Mouse (Mus musculus): ENCODE measurements around the gene Arnt2. TPM values are rescaled to one million over a fixed set of nuclear protein-coding genes. Genes with fewer than 3 reads are reported as not detected.

Arnt2 gene
- polyA plus RNA-seq, 1 experiment from 2014 or later, result 27.9 TPM

DNA sequence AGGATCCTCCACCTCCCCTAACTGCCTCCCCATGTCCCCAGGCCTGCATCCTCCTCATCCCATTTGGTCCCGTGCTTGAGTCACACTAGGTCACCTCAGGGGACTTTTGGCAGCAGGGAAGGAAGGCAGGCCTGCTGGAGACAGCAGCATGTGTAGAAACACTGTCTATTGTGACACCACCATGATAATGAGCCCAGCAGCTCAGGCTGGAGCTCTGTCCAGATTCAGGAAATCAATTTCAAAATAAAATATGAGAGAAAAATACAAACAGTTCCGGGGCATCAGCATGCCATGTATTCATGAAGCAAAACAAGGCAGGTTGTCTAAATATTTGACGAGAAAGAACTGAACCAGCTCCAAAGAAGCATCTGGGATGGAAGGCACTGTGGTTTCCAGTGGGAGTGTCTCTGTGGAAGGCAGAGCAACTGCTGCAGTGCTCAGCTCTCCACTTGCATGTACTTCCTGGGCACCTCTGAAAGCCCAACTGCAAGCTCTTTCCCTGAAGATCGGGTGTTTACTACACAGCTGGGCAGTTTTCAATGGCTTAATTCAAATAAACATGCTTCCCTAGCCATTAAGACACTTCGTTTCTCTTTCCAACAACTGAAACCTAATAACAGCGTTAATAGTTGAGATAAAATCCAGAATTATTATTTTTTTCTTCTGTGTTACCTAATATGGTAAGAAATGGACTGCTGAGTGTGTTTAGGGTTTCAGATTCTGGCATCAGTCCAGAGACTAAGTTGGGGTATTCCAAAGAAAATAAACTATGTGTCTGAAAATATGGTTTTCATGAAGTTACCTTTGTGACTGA is 74.0 kb downstream of the Arnt2 start:
- H3K4me3 ChIP-seq, result no peak overlapping the region
- H3K27me3 ChIP-seq (ENCODE audit: poor library complexity, severe bottlenecking), result no peaks in the 10 kb centered on the region
- peaks cover 59% of the 10 kb centered on the region for H3K36me3 ChIP-seq (replicated peaks)
- WGBS, result 86% methylated on average over 6 of the region's 6 CpGs
- H3K4me1 ChIP-seq, result peaks cover 12% of the 10 kb centered on the region; the same call in 1 of the 2 replicates
- DNase-seq (ENCODE audit: extremely low spot score, low spot score), result no peak
- no peak overlapping the region for H3K27ac ChIP-seq
- no peaks in the 10 kb centered on the region for H3K9me3 ChIP-seq

DNA sequence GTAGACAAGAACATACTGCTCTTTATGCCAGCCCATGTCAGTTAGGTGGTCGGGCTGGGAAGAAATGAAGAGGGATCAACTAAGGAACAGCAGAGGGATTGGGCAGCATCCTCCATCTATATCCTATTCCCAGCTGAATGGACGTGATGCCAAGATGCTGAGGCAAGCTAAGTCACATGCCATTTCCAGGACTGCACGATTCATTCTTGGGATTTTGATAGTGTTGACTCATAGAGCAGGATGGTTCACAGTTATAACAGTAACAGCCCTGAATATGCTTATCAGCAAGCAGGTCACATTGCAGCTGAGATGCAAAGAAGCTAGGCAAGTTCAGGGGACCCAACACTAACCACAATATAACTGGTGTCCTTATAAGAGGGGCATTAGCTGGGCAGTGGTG is 76.0 kb downstream of the Arnt2 start:
- 90% methylated on average over 3 of the region's 3 CpGs for WGBS
- H3K9me3 ChIP-seq, result no peaks in the 10 kb centered on the region
- H3K27ac ChIP-seq, result no peak overlapping the region
- no peak for DNase-seq (ENCODE audit: extremely low spot score, low spot score)
- H3K4me1 ChIP-seq, result peaks cover 21% of the 10 kb centered on the region
- H3K4me3 ChIP-seq, result no peak overlapping the region
- H3K36me3 ChIP-seq (replicated peaks), result peaks cover 51% of the 10 kb centered on the region
- no peaks in the 10 kb centered on the region for H3K27me3 ChIP-seq (ENCODE audit: poor library complexity, severe bottlenecking)

DNA sequence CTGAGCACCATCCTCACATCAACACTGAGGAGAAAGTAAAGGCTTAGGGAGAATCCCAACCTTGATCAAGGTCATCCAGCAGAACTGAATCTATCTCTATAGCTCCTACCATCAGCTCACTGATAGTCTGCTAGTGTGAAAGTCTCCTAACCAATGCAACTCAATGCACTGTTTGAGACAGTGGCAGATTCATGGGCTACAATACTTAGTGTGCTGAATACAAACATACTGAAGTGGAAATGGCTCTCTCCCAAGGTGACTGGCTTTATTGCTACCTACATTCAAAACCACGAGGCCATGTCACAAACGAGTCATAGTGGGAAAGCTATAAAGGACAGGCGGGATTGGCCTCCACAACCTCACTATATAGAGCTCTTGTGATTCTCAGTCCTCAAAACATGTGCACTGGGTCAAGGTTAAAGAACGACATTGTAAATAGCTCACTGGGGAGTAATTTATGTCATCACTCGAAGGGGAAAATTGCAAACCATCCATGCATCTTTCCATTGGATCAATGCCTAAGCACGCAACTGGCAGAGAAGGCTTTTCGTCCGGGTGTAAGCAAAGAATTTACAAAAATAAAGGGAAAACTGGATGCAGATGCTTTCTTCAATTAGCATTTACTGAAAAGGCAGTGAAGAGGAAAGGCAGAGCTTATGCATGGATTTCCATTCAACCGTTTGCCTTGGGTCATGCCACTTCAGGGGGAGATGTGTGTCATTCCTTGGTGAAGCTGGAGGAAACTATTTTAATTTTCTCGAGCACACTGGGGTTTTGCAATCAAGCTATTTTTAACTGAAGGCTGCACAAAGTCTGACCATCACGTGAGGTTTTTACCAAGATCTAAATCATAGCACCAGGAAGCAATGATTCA is 77.4 kb downstream of the Arnt2 start:
- no peaks in the 10 kb centered on the region for H3K27me3 ChIP-seq (ENCODE audit: poor library complexity, severe bottlenecking)
- no peak overlapping the region for H3K27ac ChIP-seq
- peaks cover 26% of the 10 kb centered on the region for H3K4me1 ChIP-seq
- no peak for DNase-seq (ENCODE audit: extremely low spot score, low spot score)
- no peaks in the 10 kb centered on the region for H3K9me3 ChIP-seq
- peaks cover 52% of the 10 kb centered on the region for H3K36me3 ChIP-seq (replicated peaks)
- WGBS, result 80% methylated on average over 11 of the region's 11 CpGs
- no peak overlapping the region for H3K4me3 ChIP-seq

DNA sequence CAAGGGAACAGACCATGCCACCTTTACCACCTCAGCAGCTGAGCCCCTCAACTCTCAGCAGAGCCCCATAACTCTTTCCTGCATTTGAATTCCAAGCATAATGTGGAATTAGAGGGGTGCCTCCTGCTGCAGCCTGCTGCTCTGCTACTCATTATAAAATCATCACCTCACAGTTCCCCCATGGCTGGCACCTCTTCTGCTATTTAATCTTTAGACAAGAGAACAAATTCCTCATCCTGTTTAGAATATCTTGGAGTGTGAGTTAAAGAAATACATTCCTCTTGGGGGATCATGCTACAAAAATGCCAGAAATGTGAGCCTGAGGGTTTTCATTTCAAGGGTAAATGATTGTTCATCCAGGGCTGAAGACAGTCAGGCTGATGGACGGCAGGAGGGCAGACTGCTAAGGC is 80.8 kb downstream of the Arnt2 start:
- H3K27ac ChIP-seq, result peak overlapping the region; percentile 54; the same call in 1 of the 2 replicates
- no peaks in the 10 kb centered on the region for H3K27me3 ChIP-seq (ENCODE audit: poor library complexity, severe bottlenecking)
- no peak overlapping the region for H3K4me3 ChIP-seq
- no peaks in the 10 kb centered on the region for H3K9me3 ChIP-seq
- 40% methylated on average over 1 of the region's 1 CpGs for WGBS
- no peak for DNase-seq (ENCODE audit: extremely low spot score, low spot score)
- peaks cover 64% of the 10 kb centered on the region for H3K36me3 ChIP-seq (replicated peaks)
- peaks cover 26% of the 10 kb centered on the region for H3K4me1 ChIP-seq

DNA sequence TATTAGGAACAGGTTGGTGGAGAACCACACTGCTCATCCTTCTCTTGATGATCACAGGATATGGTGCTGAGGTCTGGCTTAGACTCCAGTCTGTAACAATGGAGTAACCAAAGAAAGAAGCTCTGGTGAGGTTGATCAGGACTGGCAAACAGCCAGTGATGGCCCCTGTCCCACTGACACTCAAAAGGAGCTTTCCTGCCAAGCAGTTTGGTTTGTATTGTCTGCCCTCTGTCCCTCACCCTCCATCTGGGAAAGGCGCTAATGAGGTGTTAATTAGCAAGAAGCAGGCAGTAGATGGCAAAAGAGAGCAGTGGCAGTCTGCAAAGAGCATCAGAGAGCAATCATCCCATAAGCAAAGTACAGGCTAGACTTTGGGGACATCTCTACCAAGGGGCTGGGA is 81.2 kb downstream of the Arnt2 start:
- Histone ChIP-seq H3K4me3 (no peak overlapping the region), H3K36me3 (replicated peaks) (peaks cover 64% of the 10 kb centered on the region), H3K27ac (peak overlapping the region; percentile 54; the same call in 1 of the 2 replicates), H3K9me3 (no peaks in the 10 kb centered on the region), H3K27me3 (ENCODE audit: poor library complexity, severe bottlenecking) (no peaks in the 10 kb centered on the region), H3K4me1 (peaks cover 26% of the 10 kb centered on the region)
- DNase-seq (ENCODE audit: extremely low spot score, low spot score), result no peak
- WGBS, result 58% methylated on average over 1 of the region's 1 CpGs

DNA sequence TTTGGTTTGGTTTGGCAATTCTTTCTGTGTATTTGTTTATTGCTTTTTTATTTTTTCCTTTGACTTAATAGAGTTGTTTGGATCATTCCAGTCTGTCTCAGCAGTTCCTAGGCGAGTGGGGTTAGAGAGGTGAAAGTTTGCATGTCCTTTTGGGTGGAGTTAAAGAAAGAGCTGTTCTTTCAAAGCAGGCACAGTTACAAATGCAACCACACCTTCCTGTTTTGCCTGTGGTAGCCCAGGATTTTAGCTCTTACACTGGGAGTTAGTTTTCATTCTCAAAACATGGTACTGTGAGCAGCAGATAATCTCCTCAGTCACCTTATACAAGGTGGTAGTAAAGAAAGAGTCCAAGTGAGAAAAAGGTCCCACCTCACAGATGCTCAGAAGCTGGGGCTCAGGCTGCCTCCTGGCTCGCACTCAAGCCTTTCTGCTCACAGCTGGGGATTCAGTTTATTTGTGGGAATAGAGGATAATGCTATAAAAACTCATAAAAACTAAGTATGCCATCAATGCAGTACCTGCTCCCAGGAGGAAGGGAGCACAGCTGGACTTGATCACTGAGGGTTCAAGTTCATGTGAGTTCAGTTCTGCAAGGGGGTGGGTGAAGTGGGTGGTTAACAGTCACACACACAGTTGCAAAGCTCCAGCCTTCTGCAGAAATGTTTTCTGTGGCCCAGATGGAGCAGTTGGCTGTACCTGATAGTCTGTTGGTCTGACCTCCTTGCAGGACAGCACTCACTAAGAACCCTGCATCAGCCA is 84.2 kb downstream of the Arnt2 start:
- no peak overlapping the region for H3K27ac ChIP-seq
- no peaks in the 10 kb centered on the region for H3K27me3 ChIP-seq (ENCODE audit: poor library complexity, severe bottlenecking)
- peaks cover 14% of the 10 kb centered on the region for H3K4me1 ChIP-seq
- no peaks in the 10 kb centered on the region for H3K9me3 ChIP-seq
- DNase-seq (ENCODE audit: extremely low spot score, low spot score), result no peak
- H3K4me3 ChIP-seq, result no peak overlapping the region
- peaks cover 44% of the 10 kb centered on the region for H3K36me3 ChIP-seq (replicated peaks)
- WGBS, result 90% methylated on average over 2 of the region's 2 CpGs

DNA sequence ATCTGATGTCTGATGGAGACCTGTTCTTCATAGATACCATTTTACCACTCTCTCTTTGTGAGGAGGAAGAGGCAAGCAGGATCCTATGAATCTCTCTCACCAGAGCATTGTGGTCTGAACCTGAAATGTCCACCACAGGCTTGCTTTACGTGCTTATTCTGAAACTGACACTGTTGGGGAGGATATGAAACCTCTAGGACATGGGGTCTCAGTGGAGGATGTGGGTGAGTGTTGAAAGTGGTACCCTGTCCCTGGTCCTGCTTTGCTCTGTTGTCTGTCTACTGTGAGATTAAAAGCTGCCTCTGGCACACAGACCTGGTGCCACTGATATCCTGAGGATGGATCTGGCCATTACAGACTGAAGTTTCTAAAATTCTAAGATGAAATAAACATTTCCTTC is 88.4 kb downstream of the Arnt2 start:
- Histone ChIP-seq H3K27ac (no peak overlapping the region), H3K4me1 (no peaks in the 10 kb centered on the region), H3K9me3 (no peaks in the 10 kb centered on the region), H3K27me3 (ENCODE audit: poor library complexity, severe bottlenecking) (no peaks in the 10 kb centered on the region), H3K36me3 (replicated peaks) (peaks cover 37% of the 10 kb centered on the region; the same call in 1 of the 2 replicates), H3K4me3 (no peak overlapping the region)
- 85% methylated on average over 1 of the region's 1 CpGs for WGBS
- no peak for DNase-seq (ENCODE audit: extremely low spot score, low spot score)

DNA sequence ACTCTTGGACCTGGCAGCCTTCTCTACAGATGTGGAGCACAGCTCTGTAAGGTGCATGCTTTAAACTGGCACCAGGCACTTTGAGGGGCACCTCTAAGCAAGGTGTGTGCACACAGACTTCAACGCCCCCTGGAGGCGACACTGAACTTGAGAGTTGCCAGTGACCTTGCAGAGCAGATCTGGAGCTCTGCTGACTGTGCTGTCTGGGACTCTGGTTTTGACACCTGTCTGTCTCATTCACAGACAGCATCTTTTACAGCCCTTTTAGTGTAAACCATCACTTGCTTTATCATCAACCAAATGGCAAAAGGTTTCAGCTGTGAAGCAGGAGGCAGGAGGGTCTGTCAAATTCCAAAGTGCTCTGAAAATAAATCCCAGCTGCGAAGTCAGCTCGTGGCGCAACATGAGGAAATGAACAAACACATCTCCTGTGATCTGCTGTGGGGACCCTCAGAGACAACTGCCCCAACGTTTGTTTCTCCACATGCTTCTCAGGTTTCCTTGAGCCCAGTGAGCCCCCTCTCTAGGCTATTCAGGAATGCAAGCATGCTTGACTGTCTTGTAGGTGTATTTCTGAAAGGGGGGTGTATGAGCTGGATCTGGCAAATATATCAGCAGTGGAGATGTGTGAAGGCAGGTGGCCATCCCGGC is 94.5 kb downstream of the Arnt2 start:
- H3K27me3 ChIP-seq (ENCODE audit: poor library complexity, severe bottlenecking), result no peaks in the 10 kb centered on the region
- no peak overlapping the region for H3K4me3 ChIP-seq
- no peaks in the 10 kb centered on the region for H3K9me3 ChIP-seq
- no peak overlapping the region for H3K27ac ChIP-seq
- WGBS, result 66% methylated on average over 7 of the region's 7 CpGs
- no peak for DNase-seq (ENCODE audit: extremely low spot score, low spot score)
- peaks cover 39% of the 10 kb centered on the region for H3K36me3 ChIP-seq (replicated peaks)
- H3K4me1 ChIP-seq, result 0 out of 2 replicates have a peak, but pooled peaks cover 5% of the 10 kb centered on the region

DNA sequence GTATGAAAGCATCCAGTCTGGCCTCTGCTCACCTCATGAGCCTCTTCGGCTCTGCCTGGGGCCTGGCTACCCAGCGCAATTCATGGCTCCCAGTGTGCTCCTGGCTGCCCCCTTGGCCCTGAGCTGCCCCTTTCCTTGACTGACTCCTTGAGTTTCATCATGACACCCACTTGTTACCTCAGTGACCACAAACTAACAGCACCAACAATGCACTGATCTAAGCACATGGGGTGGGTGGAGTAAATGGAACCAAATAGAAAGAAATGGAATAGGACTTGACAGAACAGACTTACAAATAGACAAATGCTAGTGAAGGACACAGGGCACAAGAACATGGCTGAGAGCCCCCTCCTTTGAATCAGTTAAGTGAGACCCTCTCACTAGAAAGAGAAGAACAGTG is 95.2 kb downstream of the Arnt2 start:
- 93% methylated on average over 2 of the region's 2 CpGs for WGBS
- H3K27me3 ChIP-seq (ENCODE audit: poor library complexity, severe bottlenecking), result no peaks in the 10 kb centered on the region
- no peak overlapping the region for H3K27ac ChIP-seq
- H3K36me3 ChIP-seq (replicated peaks), result peaks cover 40% of the 10 kb centered on the region
- no peaks in the 10 kb centered on the region for H3K9me3 ChIP-seq
- H3K4me1 ChIP-seq, result 0 out of 2 replicates have a peak, but pooled peaks cover 5% of the 10 kb centered on the region
- no peak for DNase-seq (ENCODE audit: extremely low spot score, low spot score)
- H3K4me3 ChIP-seq, result no peak overlapping the region

DNA sequence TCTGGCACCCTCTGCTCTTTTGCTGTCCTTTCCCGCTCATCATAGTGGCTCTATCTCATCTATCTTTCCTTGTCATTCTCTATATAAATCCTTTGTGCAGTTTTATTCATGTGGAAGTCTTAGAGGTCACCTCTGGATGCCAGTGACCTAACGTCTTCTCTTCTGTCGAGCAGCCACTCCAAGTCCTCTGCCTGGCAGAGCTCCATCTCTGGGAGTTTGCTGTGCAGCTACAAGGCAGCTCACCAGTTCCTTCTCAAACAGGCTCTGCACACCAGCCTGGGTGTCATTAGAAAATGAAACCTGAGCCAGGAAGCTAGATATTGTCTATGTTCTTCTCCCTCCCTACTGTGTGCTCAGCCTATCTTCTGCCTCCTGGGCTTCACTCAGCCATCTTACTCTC is 98.4 kb downstream of the Arnt2 start:
- Histone ChIP-seq H3K27ac (no peak overlapping the region), H3K4me1 (0 out of 2 replicates have a peak, but pooled peaks cover 5% of the 10 kb centered on the region), H3K27me3 (ENCODE audit: poor library complexity, severe bottlenecking) (no peaks in the 10 kb centered on the region), H3K9me3 (no peaks in the 10 kb centered on the region), H3K36me3 (replicated peaks) (peaks cover 57% of the 10 kb centered on the region), H3K4me3 (no peak overlapping the region)
- DNase-seq (ENCODE audit: extremely low spot score, low spot score), result no peak
- WGBS, result 86% methylated on average over 3 of the region's 3 CpGs

DNA sequence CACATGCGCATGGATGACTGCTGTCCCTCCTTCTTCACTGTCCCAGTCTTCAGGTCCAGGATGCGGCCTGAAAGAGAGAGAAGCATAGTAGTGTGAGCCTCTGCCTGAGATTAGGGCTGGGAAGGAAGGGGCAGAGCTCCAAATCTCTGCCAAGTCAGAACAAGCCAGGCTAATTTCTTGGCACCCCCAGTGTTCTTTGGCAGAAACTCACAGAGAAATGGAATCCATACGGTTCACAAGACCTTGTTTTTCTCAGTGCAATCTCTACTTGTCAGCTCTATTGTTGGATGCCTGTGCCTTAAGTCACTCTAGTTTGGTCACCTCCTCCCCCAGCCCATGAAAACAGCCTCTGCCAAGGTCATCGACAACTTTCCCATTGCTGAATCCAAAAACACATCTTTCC is 99.1 kb downstream of the Arnt2 start:
- Histone ChIP-seq H3K9me3 (no peaks in the 10 kb centered on the region), H3K27me3 (ENCODE audit: poor library complexity, severe bottlenecking) (no peaks in the 10 kb centered on the region), H3K36me3 (replicated peaks) (peaks cover 57% of the 10 kb centered on the region), H3K4me3 (no peak overlapping the region), H3K27ac (no peak overlapping the region), H3K4me1 (0 out of 2 replicates have a peak, but pooled peaks cover 3% of the 10 kb centered on the region)
- WGBS, result 93% methylated on average over 4 of the region's 4 CpGs
- no peak for DNase-seq (ENCODE audit: extremely low spot score, low spot score)

DNA sequence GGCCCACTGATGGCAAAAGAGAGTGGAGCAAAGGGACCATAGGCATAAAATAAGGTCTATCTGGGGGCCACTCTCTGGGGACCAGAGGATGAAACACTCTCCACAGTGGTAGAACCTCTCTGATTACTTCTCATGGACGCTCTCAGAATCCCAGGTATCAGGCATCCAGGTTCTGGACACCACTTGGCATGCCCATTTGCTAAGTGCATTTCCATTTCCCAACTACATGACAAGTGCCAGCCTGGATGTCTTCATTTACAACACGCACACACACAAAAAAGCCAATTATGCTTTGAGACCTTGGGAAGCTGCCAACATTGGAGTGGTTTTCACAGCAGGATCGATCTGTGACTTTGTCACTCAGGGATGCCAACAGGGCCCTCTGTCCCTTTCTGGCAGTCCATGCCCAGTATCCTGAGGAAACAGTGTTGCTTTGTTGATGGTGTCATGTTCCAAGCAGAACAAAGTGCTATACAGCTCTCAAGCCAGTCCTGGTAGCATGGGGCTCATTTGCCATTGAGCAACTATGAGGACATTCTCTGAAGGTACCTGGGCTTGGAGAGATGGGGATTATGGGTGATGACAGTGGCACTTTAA is 102.5 kb downstream of the Arnt2 start:
- Histone ChIP-seq H3K27me3 (ENCODE audit: poor library complexity, severe bottlenecking) (no peaks in the 10 kb centered on the region), H3K4me1 (no peaks in the 10 kb centered on the region), H3K9me3 (no peaks in the 10 kb centered on the region), H3K4me3 (no peak overlapping the region), H3K36me3 (replicated peaks) (peaks cover 67% of the 10 kb centered on the region), H3K27ac (no peak overlapping the region)
- whole genome bisulfite sequencing, result 93% methylated on average over 3 of the region's 3 CpGs
- DNase-seq (ENCODE audit: extremely low spot score, low spot score), result no peak

Measured in forebrain, embryonic 10.5 days (tissue).